Mouse (Mus musculus): ENCODE measurements at regions not wholly inside any gene's neighbourhood (a gene's known extent, or its start where the extent isn't known, plus 50 kb on each side); places are given as distances from the start of the nearest gene placed in this dataset.

GRCm38 (mm10) chr2:159950369-159950768, 383.6 kb downstream of the Gm826 start:
- no peak for ATAC-seq (ENCODE audit: low TSS enrichment)

- no peak for ATAC-seq (ENCODE audit: low TSS enrichment)
Measured at GRCm38 (mm10) chr2:159949046-159949445, 384.9 kb downstream of the Gm826 start.

GRCm38 (mm10) chr2:159930744-159931143, 403.2 kb downstream of the Gm826 start:
- ATAC-seq (ENCODE audit: low TSS enrichment), result peak; percentile 74

GRCm38 (mm10) chr2:159889701-159890100, 444.3 kb downstream of the Gm826 start:
- no peak for ATAC-seq (ENCODE audit: low TSS enrichment)

GRCm38 (mm10) chr2:159884773-159885459, 449.0 kb downstream of the Gm826 start:
- no peak for ATAC-seq (ENCODE audit: low TSS enrichment)

- no peak for ATAC-seq (ENCODE audit: low TSS enrichment)
Measured at GRCm38 (mm10) chr2:159866981-159867380, 467.0 kb downstream of the Gm826 start.

- peak; percentile 34; the same call in 1 of the 2 replicates for ATAC-seq (ENCODE audit: low TSS enrichment)
Measured at GRCm38 (mm10) chr2:159866391-159866790, 467.6 kb downstream of the Gm826 start.

- no peak for ATAC-seq (ENCODE audit: low TSS enrichment)
Measured at GRCm38 (mm10) chr2:159863185-159863584, 470.8 kb downstream of the Gm826 start.

- ATAC-seq (ENCODE audit: low TSS enrichment), result no peak
Measured at GRCm38 (mm10) chr2:159853891-159854665, 479.9 kb downstream of the Gm826 start.

- ATAC-seq (ENCODE audit: low TSS enrichment), result no peak
Measured at GRCm38 (mm10) chr2:159852959-159853358, 481.0 kb downstream of the Gm826 start.

GRCm38 (mm10) chr2:159832488-159833113, 501.4 kb downstream of the Gm826 start:
- ATAC-seq (ENCODE audit: low TSS enrichment), result no peak

- no peak for ATAC-seq (ENCODE audit: low TSS enrichment)
Measured at GRCm38 (mm10) chr2:159826417-159826816, 507.5 kb downstream of the Gm826 start.

GRCm38 (mm10) chr2:159818556-159818955, 515.4 kb downstream of the Gm826 start:
- ATAC-seq (ENCODE audit: low TSS enrichment), result no peak

- ATAC-seq (ENCODE audit: low TSS enrichment), result no peak
Measured at GRCm38 (mm10) chr2:159816344-159816743, 517.6 kb downstream of the Gm826 start.
